In genomic region chr17:23992789-23993553, GRCm38 (mm10) we compare ENCODE assay signal across 10 mouse cellular contexts. TPM values are rescaled to one million over a fixed set of nuclear protein-coding genes. Genes with fewer than 3 reads are reported as not detected.
DNase-seq lines count a peak whose midpoint lies in the region; ATAC-seq lines count a peak whose summit lies in the region.
"Had no signal": no experiment of that assay in that cellular context is flagged by ENCODE, and none has a peak within 500 bp of the region (broad histone marks: within the 10 kb centered on the region; RNA-seq: fewer than 3 reads in every experiment).

No protein-coding gene starts in this region.

- intact Hi-C loops in heart, postnatal 25 days (cut with DNase I) = no loop called here
- intact Hi-C loops in left cerebral cortex, postnatal 14 days (cut with DNase I) = no loop called here

- peaks cover 8% of the 10 kb centered on the region for H3K4me1 ChIP-seq in heart, embryonic 13.5 days
- peaks cover 6% of the 10 kb centered on the region for H3K4me1 ChIP-seq in forebrain, embryonic 16.5 days (replicated peaks; ENCODE audit: control insufficient read depth, insufficient read depth, low read length)

- WGBS in heart, embryonic 13.5 days = 61% methylated on average over 9 of the region's 9 CpGs
- WGBS in forebrain, embryonic 16.5 days = 70% methylated on average over 9 of the region's 9 CpGs

- H3K9me3 ChIP-seq in heart, embryonic 13.5 days = no peaks in the 10 kb centered on the region
- no peaks in the 10 kb centered on the region for H3K9me3 ChIP-seq in forebrain, embryonic 16.5 days (ENCODE audit: control insufficient read depth, low read length)

- H3K9ac ChIP-seq in heart, embryonic 13.5 days = peak overlapping the region; percentile 50; the same call in 1 of the 2 replicates
- H3K9ac ChIP-seq in forebrain, embryonic 16.5 days (replicated peaks; ENCODE audit: low read depth, low read length) = peak overlapping the region; percentile 42; the same call in 1 of the 2 replicates

- no peak for DNase-seq in heart, postnatal 25 days (ENCODE audit: low spot score)
- DNase-seq in kidney, postnatal 14 days = peak; percentile 80
- DNase-seq in naive thymus-derived CD4-positive, alpha-beta T cell, adult 2 months (ENCODE audit: low read depth) = peak; percentile 22
- no peak for DNase-seq in left cerebral cortex, postnatal 14 days (ENCODE audit: low spot score in 2 of 2)
- DNase-seq in layer of hippocampus, adult 8-10 months (ENCODE audit: low spot score in 2 of 2) = no peak
- DNase-seq in right cerebral cortex, postnatal 36 days (ENCODE audit: low spot score in 2 of 2) = no peak

- peak overlapping the region; percentile 24 for H3K4me3 ChIP-seq in heart, embryonic 13.5 days
- H3K4me3 ChIP-seq in forebrain, embryonic 16.5 days (replicated peaks; ENCODE audit: low read length) = peak overlapping the region; percentile 14; the same call in 1 of the 2 replicates

- H3K27me3 ChIP-seq in heart, embryonic 13.5 days (replicated peaks) = peaks cover 53% of the 10 kb centered on the region
- no peaks in the 10 kb centered on the region for H3K27me3 ChIP-seq in forebrain, embryonic 16.5 days (replicated peaks; ENCODE audit: control insufficient read depth, insufficient read depth, low read length)

- H3K4me2 ChIP-seq in heart, embryonic 13.5 days = peak overlapping the region; percentile 65
- peak overlapping the region; percentile 64 for H3K4me2 ChIP-seq in forebrain, embryonic 16.5 days (ENCODE audit: low read length)

- H3K36me3 ChIP-seq in heart, embryonic 13.5 days = no peaks in the 10 kb centered on the region
- no peaks in the 10 kb centered on the region for H3K36me3 ChIP-seq in forebrain, embryonic 16.5 days (ENCODE audit: control insufficient read depth, insufficient read depth)

- H3K27ac ChIP-seq in heart, embryonic 13.5 days (replicated peaks) = no peak overlapping the region
- H3K27ac ChIP-seq in forebrain, embryonic 16.5 days (ENCODE audit: low read length) = no peak overlapping the region

- ATAC-seq in heart, embryonic 13.5 days (ENCODE audit: extremely low read depth, insufficient number of reproducible peaks, low FRiP score, low TSS enrichment) = no peak
- ATAC-seq in forebrain, embryonic 16.5 days = peak; percentile 78

RNA-seq across cellular contexts. Expression of gene Prss22, which starts 4.9 kb away (rescaled TPM):
- 0.15 TPM in 1 of 2 replicates, not detected in the other for polyA plus RNA-seq in heart, embryonic 13.5 days (2015; fragmentation: Nextera tagmentation; extraction: Ambion mirVana)
- total RNA-seq in heart, postnatal 25 days (2021) = not detected
- polyA plus RNA-seq in forebrain, embryonic 16.5 days (2015; fragmentation: Nextera tagmentation; extraction: Ambion mirVana) = not detected in 2 replicates
- total RNA-seq in left cerebral cortex, postnatal 14 days (2021) = 1 to 10 TPM; 1.8 to 2.2 TPM
- total RNA-seq in layer of hippocampus, adult 8-10 months (2022) = under 1 TPM in 1 of 4 experiments, not detected in 3; 0.33 TPM
- total RNA-seq: CH12.LX; liver, adult 2 months had no signal
- polyA plus RNA-seq: liver, adult 2 months had no signal

RNA-seq across cellular contexts. Expression of gene Prss30, which starts 12.6 kb away (rescaled TPM):
- 0.10 TPM in 1 of 2 replicates, not detected in the other for polyA plus RNA-seq in heart, embryonic 13.5 days (2015; fragmentation: Nextera tagmentation; extraction: Ambion mirVana)
- total RNA-seq in heart, postnatal 25 days (2021) = not detected
- 0.21 and 0.28 TPM in 2 replicates for polyA plus RNA-seq in forebrain, embryonic 16.5 days (2015; fragmentation: Nextera tagmentation; extraction: Ambion mirVana)
- total RNA-seq in left cerebral cortex, postnatal 14 days (2021) = under 1 TPM; 0.48 to 0.93 TPM
- under 1 TPM in 1 of 4 experiments, not detected in 3; 0.45 TPM for total RNA-seq in layer of hippocampus, adult 8-10 months (2022)

RNA-seq across cellular contexts. Expression of gene Sbpl, which starts 37.9 kb away (rescaled TPM):
- not detected in 2 replicates for polyA plus RNA-seq in heart, embryonic 13.5 days (2015; fragmentation: Nextera tagmentation; extraction: Ambion mirVana)
- total RNA-seq in heart, postnatal 25 days (2021) = not detected
- polyA plus RNA-seq in forebrain, embryonic 16.5 days (2015; fragmentation: Nextera tagmentation; extraction: Ambion mirVana) = not detected in 2 replicates
- not detected for total RNA-seq in left cerebral cortex, postnatal 14 days (2021)
- not detected for total RNA-seq in layer of hippocampus, adult 8-10 months (2022)
- total RNA-seq: CH12.LX; liver, adult 2 months had no signal
- polyA plus RNA-seq: liver, adult 2 months had no signal

RNA-seq across cellular contexts. Expression of gene Prss27, which starts 45.0 kb away (rescaled TPM):
- polyA plus RNA-seq in heart, embryonic 13.5 days (2015; fragmentation: Nextera tagmentation; extraction: Ambion mirVana) = 0.34 and 0.35 TPM in 2 replicates
- not detected for total RNA-seq in heart, postnatal 25 days (2021)
- polyA plus RNA-seq in forebrain, embryonic 16.5 days (2015; fragmentation: Nextera tagmentation; extraction: Ambion mirVana) = 0.26 and 0.49 TPM in 2 replicates
- total RNA-seq in left cerebral cortex, postnatal 14 days (2021) = not detected
- not detected for total RNA-seq in layer of hippocampus, adult 8-10 months (2022)
- total RNA-seq: CH12.LX; liver, adult 2 months had no signal
- polyA plus RNA-seq: liver, adult 2 months had no signal

RNA-seq across cellular contexts. Expression of gene Sbp, which starts 51.5 kb away (rescaled TPM):
- not detected in 2 replicates for polyA plus RNA-seq in heart, embryonic 13.5 days (2015; fragmentation: Nextera tagmentation; extraction: Ambion mirVana)
- not detected for total RNA-seq in heart, postnatal 25 days (2021)
- not detected in 2 replicates for polyA plus RNA-seq in forebrain, embryonic 16.5 days (2015; fragmentation: Nextera tagmentation; extraction: Ambion mirVana)
- not detected for total RNA-seq in left cerebral cortex, postnatal 14 days (2021)
- not detected for total RNA-seq in layer of hippocampus, adult 8-10 months (2022)
- total RNA-seq: CH12.LX; liver, adult 2 months had no signal
- polyA plus RNA-seq: liver, adult 2 months had no signal

Comparison
In these comparisons a context has a peak if more than half of its experiments do, and no peak if none do; other contexts are left out.
1. DNase-seq: peak in kidney, postnatal 14 days (single experiment) and naive thymus-derived CD4-positive, alpha-beta T cell, adult 2 months (single experiment); none in heart, postnatal 25 days (single experiment), left cerebral cortex, postnatal 14 days (0 of 2), layer of hippocampus, adult 8-10 months (0 of 2) and right cerebral cortex, postnatal 36 days (0 of 2).